Mouse (Mus musculus): ENCODE measurements around the gene Svs1. TPM values are rescaled to one million over a fixed set of nuclear protein-coding genes. Genes with fewer than 3 reads are reported as not detected.
A peak's percentile ranks its signal among the peaks of the same experiment; 100 is the strongest.

Gene Svs1
- total RNA-seq, 2 experiments from 2014 or later, result not detected

DNA sequence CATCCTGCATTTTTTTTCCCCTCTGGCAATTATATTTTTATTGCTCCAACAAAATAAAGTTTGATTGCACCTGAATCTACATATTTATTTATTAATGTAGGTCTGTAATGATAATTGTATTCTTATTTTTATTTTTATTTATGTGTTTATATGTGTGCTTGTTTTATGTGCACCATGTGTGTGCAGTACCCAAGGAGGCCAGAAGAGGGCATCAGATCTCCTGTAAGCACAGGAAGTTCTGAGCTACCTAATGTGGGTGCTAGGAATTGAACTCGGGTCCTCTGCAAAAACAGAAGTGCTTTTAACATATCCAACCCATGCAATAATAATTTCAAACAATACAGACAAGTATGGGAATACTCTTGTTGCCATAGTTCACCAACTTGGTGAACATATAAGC is 23.0 kb downstream of the Svs1 start:
- no peak for DNase-seq (ENCODE audit: low spot score in 2 of 2)

DNA sequence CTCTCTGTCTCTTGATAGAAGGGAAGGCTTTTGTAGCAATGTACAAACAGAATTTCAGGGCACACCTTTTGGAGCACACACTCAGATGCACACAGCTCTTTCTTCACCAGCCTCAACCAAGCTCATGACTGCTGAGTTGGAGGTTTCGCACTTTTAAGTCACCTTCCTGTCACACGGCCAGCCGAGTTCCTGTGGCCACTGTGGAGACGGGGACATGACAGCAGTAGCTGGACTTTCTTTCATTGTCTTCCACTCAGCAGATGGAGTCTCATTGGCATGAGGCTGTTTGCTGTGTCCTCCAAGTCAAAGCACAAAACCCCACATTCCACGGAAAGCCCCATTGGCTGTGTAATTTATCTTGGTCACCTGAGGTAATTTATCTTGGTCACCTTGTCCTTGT is 24.5 kb downstream of the Svs1 start:
- no peak for DNase-seq (ENCODE audit: low spot score in 2 of 2)

DNA sequence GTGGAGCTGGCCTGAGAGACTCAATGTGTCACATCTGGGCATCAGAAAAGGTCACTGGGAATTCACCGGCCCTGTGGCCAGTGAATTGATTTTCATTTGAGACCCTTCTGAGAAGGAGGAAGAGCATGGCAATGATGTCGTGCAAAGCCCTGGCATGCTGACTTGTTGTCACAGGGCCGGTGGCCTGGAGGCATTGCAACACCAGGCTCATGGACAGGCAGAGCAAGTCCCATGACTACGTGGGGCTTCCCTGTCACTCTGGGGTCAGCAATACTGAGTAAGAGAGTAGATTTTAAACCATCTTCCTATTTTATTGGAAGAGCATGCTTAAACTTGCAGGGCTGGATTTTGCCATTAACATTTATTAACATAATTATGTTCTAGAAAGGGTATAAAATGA is 26.4 kb downstream of the Svs1 start:
- DNase-seq (ENCODE audit: low spot score in 2 of 2), result no peak

DNA sequence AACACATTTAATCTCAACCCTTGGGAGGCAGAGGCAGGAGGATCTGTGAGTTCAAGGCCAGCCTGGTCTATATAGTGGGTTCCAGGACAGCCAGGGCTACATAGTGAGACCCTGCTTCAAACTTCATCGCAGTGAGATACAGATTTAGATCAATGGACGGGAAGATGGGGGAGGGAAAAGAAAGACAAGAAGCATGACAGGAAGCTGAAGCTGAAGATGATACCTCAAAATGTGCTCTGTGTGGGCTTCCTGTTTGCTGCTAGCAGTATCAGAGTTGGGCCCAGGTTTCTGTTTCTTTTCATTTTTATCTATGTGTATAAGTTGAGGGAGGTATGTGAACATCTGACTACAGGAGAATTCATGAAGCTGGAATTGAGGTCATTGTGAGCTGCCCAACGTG is 26.8 kb downstream of the Svs1 start:
- no peak for DNase-seq (ENCODE audit: low spot score in 2 of 2)

DNA sequence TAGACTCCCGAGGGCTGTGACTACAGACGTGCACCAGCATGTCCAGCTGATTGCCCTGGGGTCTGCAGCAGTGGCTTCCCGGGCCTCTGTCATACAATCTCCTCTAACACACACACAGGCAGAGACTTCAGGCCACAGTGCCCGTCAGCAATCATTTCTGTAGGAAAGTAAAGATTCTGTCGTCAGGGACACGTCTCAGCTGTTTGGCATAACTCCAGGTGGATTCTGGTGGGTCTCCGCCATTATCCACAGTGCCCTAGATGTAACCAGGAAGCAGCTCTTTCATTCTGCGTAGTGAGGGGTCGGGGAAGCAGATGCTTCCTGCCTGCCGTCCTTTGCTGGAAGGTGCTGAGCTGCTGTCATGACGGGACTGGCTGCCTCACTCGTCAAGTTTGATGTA is 30.5 kb downstream of the Svs1 start:
- no peak for DNase-seq (ENCODE audit: low spot score in 2 of 2)

DNA sequence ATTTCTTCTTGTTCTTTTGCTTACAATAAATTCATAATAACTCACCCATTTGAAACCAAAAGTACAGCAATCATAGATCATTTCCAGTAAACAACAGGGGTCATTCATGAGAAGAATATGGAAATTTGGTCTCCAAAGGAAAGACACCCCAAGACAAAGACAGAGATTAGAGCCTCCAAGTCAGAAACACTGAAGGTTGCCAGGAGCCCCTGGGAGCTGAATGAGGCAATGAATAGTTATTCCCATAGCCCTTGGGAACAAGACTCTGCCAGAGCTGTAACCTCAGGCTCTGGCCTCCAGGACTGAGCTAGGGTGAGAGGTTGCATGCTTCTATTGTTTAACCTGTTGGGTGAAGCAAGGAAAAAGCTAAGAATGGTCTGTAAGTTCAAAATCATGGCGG is 32.7 kb downstream of the Svs1 start:
- no peak for DNase-seq (ENCODE audit: low spot score in 2 of 2)

DNA sequence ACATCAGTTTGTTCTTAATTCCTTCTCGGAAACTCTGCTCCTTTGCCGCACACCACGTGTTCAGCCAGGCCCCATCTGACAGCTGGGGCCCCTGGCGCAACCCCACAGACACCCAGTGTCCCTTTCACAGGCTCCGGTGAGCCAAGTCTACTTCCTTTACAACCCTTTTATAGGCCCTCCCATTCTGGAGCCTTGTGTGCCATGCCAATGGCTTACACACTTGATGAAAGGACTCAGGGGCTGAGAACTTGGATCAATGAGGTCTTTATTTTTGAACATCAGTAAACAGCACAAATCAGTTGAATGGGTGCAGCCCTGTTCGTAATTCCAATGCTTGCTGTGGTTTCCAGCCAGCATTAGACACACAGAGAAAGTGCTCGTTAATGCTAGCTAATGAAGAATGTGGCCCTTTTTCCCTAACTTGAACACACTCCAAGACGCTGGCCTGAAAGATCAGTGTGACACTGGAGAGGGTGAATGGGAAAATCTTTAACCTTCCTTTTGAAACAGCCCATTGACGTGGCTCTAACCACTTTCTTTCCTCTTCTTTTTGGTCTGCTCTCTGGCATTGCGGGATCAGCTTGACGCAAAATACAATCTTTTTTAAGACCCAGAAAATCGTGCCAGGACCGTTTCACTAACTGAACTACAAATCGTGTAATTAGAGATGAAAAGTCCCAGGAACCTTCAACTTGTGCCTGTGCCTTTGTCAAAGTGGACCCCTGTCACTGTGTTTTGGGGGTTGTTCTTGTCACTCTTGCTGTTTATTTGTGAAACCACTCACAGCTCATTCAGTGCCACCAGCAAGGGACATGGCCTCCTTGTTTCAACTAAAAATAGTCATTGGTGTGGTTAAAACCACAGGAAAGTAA is 34.7 kb downstream of the Svs1 start:
- DNase-seq (ENCODE audit: low spot score in 2 of 2), result no peak

DNA sequence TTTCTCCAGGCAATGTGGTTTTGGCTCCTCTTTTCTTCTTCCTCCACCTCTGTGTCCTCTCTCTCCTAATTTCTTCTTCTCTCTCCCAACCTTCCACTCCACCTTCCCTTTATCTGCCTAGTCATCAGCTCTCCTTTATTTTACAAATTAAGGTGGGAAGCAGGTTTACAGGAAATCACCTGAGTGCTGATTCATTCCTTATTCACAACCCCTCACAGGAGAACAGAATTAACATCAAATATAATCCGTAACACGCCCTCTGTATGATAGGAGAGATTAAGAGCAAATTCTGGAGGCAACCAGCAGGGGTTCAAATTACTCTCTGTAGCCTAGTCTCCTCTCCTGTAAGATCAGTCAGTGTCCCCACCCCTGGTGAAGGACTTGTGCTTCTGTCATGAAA is 35.7 kb downstream of the Svs1 start:
- DNase-seq (ENCODE audit: low spot score in 2 of 2), result no peak

DNA sequence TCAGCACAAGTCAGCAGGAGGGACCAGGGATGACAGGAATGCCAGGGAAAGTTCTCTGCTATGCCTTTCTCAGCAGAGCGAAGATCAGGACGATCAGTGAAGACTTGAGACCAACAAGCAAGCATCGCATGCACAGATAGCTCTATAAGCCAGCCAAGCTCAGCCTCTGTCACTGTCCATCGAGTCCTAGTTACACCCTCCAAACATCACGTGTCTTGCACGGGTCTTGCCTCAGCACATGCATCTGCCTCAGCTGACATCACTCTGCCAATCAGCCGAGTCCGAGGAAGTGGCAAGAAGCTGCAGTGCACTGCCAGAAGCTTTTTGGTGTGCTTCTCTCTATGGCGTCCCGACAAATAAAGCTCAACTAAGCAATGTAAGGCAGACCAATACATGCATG is 36.7 kb downstream of the Svs1 start:
- DNase-seq (ENCODE audit: low spot score in 2 of 2), result no peak

DNA sequence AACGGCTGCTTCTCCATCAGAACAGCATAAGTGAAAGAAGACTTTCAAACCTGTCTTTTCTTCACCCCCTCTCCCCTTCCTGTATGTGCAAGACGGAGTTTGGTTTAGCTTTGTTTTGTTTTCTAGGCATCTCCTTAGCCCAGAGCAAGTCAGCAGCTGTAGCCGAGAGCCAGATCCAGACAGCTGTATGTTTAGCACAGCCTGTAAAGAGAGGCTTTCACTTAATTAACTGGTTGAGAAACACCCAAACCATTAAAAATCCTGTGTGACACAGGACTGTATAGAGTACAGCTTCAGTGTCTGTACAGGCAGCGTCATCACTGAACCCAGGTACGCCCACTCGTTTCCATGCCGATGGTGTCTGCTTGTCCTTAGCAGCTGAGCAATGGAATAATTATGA is 38.6 kb downstream of the Svs1 start:
- no peak for DNase-seq (ENCODE audit: low spot score in 2 of 2)

DNA sequence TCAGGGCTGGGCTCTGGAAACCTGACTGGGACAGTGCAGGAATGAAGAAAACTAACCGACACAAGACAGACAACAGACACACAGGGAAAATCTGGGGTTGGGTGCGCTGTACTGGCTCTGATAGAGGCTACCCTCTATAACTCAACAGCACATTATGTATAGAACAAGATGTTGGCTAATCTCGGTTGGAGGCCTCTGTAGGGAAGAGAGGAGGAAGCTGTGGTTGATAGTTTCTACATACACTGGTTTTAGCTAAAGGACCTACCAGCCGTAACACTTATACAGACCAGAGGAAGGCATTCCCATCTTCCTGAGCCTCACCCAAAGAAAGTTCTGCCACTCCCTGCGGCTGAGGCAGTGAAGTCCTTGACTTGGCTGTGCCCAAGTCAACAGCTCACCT is 39.8 kb downstream of the Svs1 start:
- DNase-seq (ENCODE audit: low spot score in 2 of 2), result no peak

DNA sequence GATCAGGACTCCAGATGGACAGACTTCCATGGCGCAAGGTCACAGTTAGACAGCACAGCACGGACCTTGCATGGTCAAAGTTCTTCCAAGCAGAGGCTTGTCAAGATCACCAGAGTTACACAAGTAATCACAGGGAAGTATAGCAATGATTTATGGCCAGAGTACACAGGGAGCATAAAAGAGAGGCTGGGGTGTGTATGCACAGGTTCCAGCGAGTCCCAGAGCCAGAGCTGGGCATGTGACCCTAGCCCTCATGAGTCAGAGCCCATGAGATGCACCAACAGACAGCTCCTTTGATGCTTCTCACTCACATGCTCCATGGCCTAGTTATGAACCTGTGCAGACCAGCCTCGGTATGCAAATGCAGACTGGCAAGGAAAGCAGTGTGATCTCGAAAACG is 41.4 kb downstream of the Svs1 start:
- DNase-seq (ENCODE audit: low spot score in 2 of 2), result no peak

DNA sequence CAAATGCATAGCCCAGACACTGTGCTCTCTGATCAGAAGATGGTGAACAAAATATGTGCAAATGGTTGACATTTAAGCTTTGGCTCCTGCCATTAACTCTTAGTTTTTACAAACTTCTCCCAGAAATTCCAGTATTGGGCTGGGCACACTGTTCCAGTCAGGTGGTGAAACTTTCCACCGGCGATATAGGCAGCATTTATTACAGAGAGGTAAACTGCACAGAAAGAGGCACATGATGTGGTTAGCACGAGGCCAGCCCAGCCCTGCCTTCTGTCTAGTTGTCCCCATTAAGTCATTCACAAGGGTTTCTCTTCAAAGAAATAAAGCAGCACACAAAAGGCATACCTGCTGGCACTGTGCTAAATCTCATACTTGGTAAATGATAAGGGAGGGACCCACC is 42.0 kb downstream of the Svs1 start:
- no peak for DNase-seq (ENCODE audit: low spot score in 2 of 2)

DNA sequence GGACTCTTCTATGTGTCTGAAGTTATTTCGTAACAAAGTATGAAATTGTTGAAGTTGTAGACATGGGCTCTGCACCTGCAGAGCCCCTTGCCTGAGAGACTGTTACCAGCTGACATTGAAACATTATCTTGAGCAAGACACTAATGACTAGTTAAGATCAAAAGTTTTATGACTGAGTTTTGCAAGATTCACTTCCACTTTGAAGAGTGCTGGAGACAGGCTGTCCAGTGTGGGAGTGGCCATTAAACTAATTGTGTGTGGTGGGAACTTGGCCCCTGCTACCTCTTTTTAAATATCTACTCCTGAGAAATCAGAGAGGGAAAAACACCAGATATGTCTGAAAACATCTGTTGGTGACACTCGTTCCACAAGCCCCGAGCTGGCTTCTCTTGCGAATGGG is 44.6 kb downstream of the Svs1 start:
- DNase-seq (ENCODE audit: low spot score in 2 of 2), result no peak

DNA sequence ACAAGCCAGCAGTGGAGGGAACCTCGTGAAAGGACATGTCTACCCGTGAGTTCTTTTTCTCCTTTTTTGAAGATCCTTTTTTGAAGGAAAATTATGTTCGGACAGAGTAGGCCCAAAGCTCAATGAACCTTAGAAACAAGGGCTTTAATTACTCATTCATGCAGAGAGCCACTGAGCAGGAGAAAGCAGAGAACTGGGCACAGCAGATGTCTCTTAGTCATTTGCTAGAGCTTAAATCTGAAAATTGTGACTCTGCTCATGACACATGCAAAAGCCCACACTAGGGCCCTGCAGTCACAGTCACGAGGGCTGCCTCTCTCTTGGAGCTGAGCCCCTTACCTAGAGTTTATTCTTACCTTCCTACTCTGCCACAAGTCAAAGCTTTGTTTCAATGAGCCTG is 46.1 kb downstream of the Svs1 start:
- DNase-seq (ENCODE audit: low spot score in 2 of 2), result no peak

DNA sequence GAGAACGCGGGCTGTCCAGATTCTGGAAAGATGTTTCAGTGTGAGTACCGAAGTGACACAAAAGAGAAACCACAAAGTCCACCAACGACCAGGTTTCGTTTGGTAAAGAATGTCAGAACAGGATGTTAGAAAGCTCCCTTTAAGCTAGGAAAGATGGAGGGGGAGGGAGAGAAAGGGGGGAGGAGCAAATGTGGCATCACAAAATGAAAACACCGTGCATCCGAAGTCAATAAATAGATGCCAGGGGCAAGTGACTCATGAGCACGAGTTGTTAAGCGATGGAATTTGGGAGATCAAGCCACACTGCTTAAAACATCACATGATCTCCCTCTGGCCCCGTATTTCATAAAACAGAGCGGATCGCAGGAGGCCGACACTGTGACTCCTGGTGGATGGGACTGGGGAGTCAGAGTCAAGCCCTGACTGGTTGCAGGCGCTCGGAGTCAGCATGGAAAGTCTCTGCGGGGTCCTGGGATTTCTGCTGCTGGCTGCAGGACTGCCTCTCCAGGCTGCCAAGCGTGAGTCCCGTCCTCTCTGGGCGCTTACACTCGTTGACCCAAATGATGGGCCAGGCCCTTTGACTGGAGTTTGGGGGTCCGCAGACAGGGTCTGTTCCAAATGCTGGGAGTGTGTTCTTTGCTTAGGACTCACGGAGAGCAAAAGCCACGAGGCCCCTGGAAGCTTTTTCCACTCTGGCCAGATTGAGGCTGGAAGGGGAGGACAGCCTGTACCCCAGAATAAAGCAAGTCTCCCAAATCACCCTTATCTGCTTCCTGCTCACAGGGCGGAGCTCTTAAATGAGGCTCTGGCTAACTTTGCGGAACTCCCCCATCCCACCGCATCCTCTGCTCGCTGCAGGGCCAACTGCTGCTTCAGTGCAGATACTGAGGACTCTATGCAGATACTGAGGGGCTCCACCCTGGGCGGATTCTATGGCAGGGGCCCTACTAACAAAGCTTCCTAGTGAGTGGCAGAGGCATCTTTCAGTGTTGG is 49.9 kb downstream of the Svs1 start, which contains the start of gene Gpnmb:
TSS of gene Gpnmb (plus strand) at position 272 of the 993 bp plus-strand sequence.
- DNase-seq (ENCODE audit: low spot score in 2 of 2), result no peak

DNA sequence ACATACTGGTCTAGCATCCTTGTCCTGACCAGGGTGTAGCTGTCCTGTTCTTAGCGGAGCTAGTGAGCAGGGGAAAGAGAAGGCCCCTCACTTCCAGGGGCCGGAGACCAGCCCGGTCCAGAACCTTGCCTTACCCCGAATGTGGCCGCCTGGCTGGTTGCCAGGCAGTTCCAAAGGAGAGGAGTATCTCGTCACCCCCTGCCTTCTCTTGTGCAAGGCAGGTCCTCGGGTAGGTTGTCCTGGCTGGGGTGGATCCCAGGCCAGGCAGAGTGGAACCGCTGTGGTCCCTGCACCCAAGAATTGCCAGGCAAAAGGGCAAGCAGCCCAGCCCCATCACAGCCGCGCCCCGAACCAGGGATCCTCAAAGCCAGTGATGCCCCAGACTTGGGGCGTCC is 50.6 kb downstream of the Svs1 start:
- DNase-seq (ENCODE audit: low spot score in 2 of 2), result no peak

DNA sequence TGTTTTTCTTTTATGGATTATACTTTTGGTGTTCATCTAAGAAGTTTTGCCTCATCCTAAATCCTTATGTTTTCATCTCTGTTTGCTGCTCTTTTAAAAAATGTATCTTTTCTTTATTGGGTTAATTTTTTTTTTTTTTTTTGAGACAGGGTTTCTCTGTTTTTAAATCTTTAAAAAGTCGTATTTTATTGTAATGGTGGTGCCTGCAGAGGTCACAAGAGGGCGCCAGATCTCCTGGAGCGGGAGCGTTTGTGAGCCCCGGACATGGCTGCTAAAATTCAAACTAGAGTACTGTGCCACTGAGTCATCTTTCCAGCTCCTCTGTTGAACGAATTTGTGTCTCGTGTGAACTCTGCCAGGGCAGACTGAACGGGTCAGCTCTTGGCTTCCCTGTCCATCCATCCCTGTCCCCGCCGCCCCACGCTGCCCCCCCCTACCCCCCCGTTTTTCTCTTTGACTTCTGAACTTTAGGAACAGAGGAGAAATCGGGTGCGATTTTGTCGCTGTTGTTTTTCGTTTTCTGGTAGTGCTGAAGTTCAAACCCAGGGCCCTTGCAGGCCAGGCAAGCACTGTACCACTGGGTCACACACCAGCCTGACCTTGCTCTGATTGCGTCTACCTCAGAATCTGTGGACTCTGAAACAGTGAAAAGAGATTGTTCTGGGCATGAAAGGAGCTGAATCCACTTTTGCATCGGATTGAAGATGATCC is 53.0 kb downstream of the Svs1 start:
- DNase-seq (ENCODE audit: low spot score in 2 of 2), result peak; percentile 60 to 62
